Mouse (Mus musculus) WW6 (cell line): ENCODE measurements around the gene Aak1.
"Not testable (repeated sequence)": the region's sequence is repeated elsewhere in the genome, so short reads cannot be mapped to it uniquely, and the experiment has no call there.

Experiments used
- DNase-seq: peaks from one replicate; pipeline ENCODE4 v3.0.0-alpha.2; 2013; ENCODE audit warnings: low read depth, low spot score

The Aak1 gene

GRCm38 (mm10) chr6:86839089-86839488 is 10.2 kb upstream of the Aak1 start:
- no peak for DNase-seq

GRCm38 (mm10) chr6:86841949-86842348 is 7.4 kb upstream of the Aak1 start:
- no peak for DNase-seq

GRCm38 (mm10) chr6:86843636-86844035 is 5.7 kb upstream of the Aak1 start:
- DNase-seq, result no peak

- no peak for DNase-seq
These were observed 2.9 kb upstream of the Aak1 start for GRCm38 (mm10) chr6:86846467-86846866.

- DNase-seq, result no peak
These were observed 1.5 kb upstream of the Aak1 start for GRCm38 (mm10) chr6:86847816-86848215.

- peak; percentile 3 for DNase-seq
These were observed 770 bp upstream of the Aak1 start for GRCm38 (mm10) chr6:86848580-86848914.

- peak; percentile 4 for DNase-seq
These were observed 552 bp downstream of the Aak1 start for GRCm38 (mm10) chr6:86849692-86850445.

GRCm38 (mm10) chr6:86850588-86850987 is 1.3 kb downstream of the Aak1 start:
- DNase-seq, result no peak

GRCm38 (mm10) chr6:86851561-86851960 is 2.2 kb downstream of the Aak1 start:
- DNase-seq, result no peak

- no peak for DNase-seq
These were observed 4.6 kb downstream of the Aak1 start for GRCm38 (mm10) chr6:86853928-86854327.

GRCm38 (mm10) chr6:86854941-86855340 is 5.6 kb downstream of the Aak1 start:
- no peak for DNase-seq

GRCm38 (mm10) chr6:86858606-86859005 is 9.3 kb downstream of the Aak1 start:
- no peak for DNase-seq

- DNase-seq, result no peak
These were observed 11.6 kb downstream of the Aak1 start for GRCm38 (mm10) chr6:86860732-86861463.

- DNase-seq, result no peak
These were observed 15.0 kb downstream of the Aak1 start for GRCm38 (mm10) chr6:86864358-86864757.

GRCm38 (mm10) chr6:86870335-86870734 is 21.0 kb downstream of the Aak1 start:
- DNase-seq, result no peak

- DNase-seq, result no peak
These were observed 22.5 kb downstream of the Aak1 start for GRCm38 (mm10) chr6:86871783-86872182.

- no peak for DNase-seq
These were observed 25.5 kb downstream of the Aak1 start for GRCm38 (mm10) chr6:86874711-86875375.

GRCm38 (mm10) chr6:86876451-86876850 is 27.1 kb downstream of the Aak1 start:
- no peak for DNase-seq

GRCm38 (mm10) chr6:86878656-86879055 is 29.3 kb downstream of the Aak1 start:
- DNase-seq, result not testable (repeated sequence)

GRCm38 (mm10) chr6:86879314-86879713 is 30.0 kb downstream of the Aak1 start:
- no peak for DNase-seq

- DNase-seq, result no peak
These were observed 34.9 kb downstream of the Aak1 start for GRCm38 (mm10) chr6:86884230-86884629.

- no peak for DNase-seq
These were observed 35.4 kb downstream of the Aak1 start for GRCm38 (mm10) chr6:86884746-86885145.
